ENCODE assay signal across 18 mouse cellular contexts in genomic region chr11:99099516-99099915, GRCm38 (mm10). TPM values are rescaled to one million over a fixed set of nuclear protein-coding genes. Genes with fewer than 3 reads are reported as not detected.
DNase-seq lines count a peak whose midpoint lies in the region; ATAC-seq and TF ChIP-seq lines count a peak whose summit lies in the region.
"Had no signal": no experiment of that assay in that cellular context is flagged by ENCODE, and none has a peak within 500 bp of the region (broad histone marks: within the 10 kb centered on the region; RNA-seq: fewer than 3 reads in every experiment).

No protein-coding gene starts in this region.

- peak overlapping the region; percentile 24; the same call in 1 of the 2 replicates for H3K27ac ChIP-seq in heart, embryonic 13.5 days (replicated peaks)
- H3K27ac ChIP-seq in heart, adult 2 months, result no peak overlapping the region
- 0 out of 2 replicates have a peak overlapping the region, but pooled peaks have one; percentile 11 for H3K27ac ChIP-seq in limb, embryonic 15.5 days
- H3K27ac ChIP-seq: embryonic facial prominence, embryonic 15.5 days; forebrain, embryonic 15.5 days; hindbrain, postnatal 0 days; liver, embryonic 14.5 days; neural tube, embryonic 15.5 days had no signal

- no peak for ATAC-seq in heart, embryonic 13.5 days (ENCODE audit: extremely low read depth, insufficient number of reproducible peaks, low FRiP score, low TSS enrichment)
- ATAC-seq in limb, embryonic 15.5 days (ENCODE audit: insufficient number of reproducible peaks, low FRiP score, low TSS enrichment, low read depth), result no peak
- ATAC-seq: forebrain, embryonic 15.5 days; hindbrain, postnatal 0 days had no signal

- peaks cover 27% of the 10 kb centered on the region for H3K4me1 ChIP-seq in heart, embryonic 13.5 days
- peaks cover 7% of the 10 kb centered on the region for H3K4me1 ChIP-seq in heart, adult 2 months (ENCODE audit: control insufficient read depth, insufficient read depth, low read length)
- peaks cover 46% of the 10 kb centered on the region for H3K4me1 ChIP-seq in limb, embryonic 15.5 days
- H3K4me1 ChIP-seq: forebrain, embryonic 15.5 days had no signal

- no peak for TF ChIP-seq POLR2A in heart, adult 2 months (IDR thresholded peaks at IDR 0.05; ENCODE audit: insufficient read depth, low read depth, low read length)

- intact Hi-C loops in heart, adult 2 months (cut with DNase I), result no loop called here

- no peak overlapping the region for H3K9ac ChIP-seq in heart, embryonic 13.5 days
- H3K9ac ChIP-seq in heart, adult 2 months (ENCODE audit: low read depth, low read length), result no peak overlapping the region
- H3K9ac ChIP-seq in limb, embryonic 15.5 days, result no peak overlapping the region
- H3K9ac ChIP-seq: embryonic facial prominence, embryonic 15.5 days; forebrain, embryonic 15.5 days; liver, embryonic 14.5 days; neural tube, embryonic 15.5 days had no signal

- no peaks in the 10 kb centered on the region for H3K9me3 ChIP-seq in heart, embryonic 13.5 days
- no peaks in the 10 kb centered on the region for H3K9me3 ChIP-seq in limb, embryonic 15.5 days
- H3K9me3 ChIP-seq: embryonic facial prominence, embryonic 15.5 days; forebrain, embryonic 15.5 days; neural tube, embryonic 15.5 days had no signal

- 69% methylated on average over 7 of the region's 7 CpGs for WGBS in heart, embryonic 13.5 days
- WGBS in heart, adult 2 months, result 34% methylated on average over 7 of the region's 7 CpGs
- WGBS in limb, embryonic 15.5 days, result 67% methylated on average over 7 of the region's 7 CpGs

- TF ChIP-seq EP300 in heart, adult 2 months (IDR thresholded peaks at IDR 0.05; ENCODE audit: insufficient read depth, low read depth, low read length), result no peak

- peak; percentile 65 for DNase-seq in adrenal gland, postnatal 10 days
- DNase-seq in adrenal gland, postnatal 4 days (ENCODE audit: low spot score in 2 of 2), result no peak
- DNase-seq in heart, adult 2 months, result no peak
- DNase-seq in lung, postnatal 14 days, result peak; percentile 36
- DNase-seq in lung, postnatal 25 days (ENCODE audit: low spot score), result no peak
- DNase-seq in layer of hippocampus, postnatal 10 days (ENCODE audit: low spot score in 2 of 2), result no peak
- DNase-seq: cerebellum, adult 9-11 months; right cerebral cortex, postnatal 14 days had no signal

- no peaks in the 10 kb centered on the region for H3K36me3 ChIP-seq in heart, embryonic 13.5 days
- no peaks in the 10 kb centered on the region for H3K36me3 ChIP-seq in heart, adult 2 months (ENCODE audit: control insufficient read depth, insufficient read depth, low read length)
- H3K36me3 ChIP-seq in limb, embryonic 15.5 days, result no peaks in the 10 kb centered on the region
- H3K36me3 ChIP-seq: embryonic facial prominence, embryonic 15.5 days; forebrain, embryonic 15.5 days; neural tube, embryonic 15.5 days had no signal

- TF ChIP-seq CTCF in heart, adult 2 months (IDR thresholded peaks at IDR 0.05), result no peak

- no peaks in the 10 kb centered on the region for H3K27me3 ChIP-seq in heart, embryonic 13.5 days (replicated peaks)
- 0 out of 2 replicates have a peak, but pooled peaks cover 2% of the 10 kb centered on the region for H3K27me3 ChIP-seq in heart, adult 2 months (ENCODE audit: control insufficient read depth, insufficient read depth, low read length)
- H3K27me3 ChIP-seq in limb, embryonic 15.5 days, result no peaks in the 10 kb centered on the region
- H3K27me3 ChIP-seq: embryonic facial prominence, embryonic 15.5 days; forebrain, embryonic 15.5 days; neural tube, embryonic 15.5 days had no signal

- no peak overlapping the region for H3K4me2 ChIP-seq in heart, embryonic 13.5 days
- H3K4me2 ChIP-seq in limb, embryonic 15.5 days, result no peak overlapping the region
- H3K4me2 ChIP-seq: embryonic facial prominence, embryonic 15.5 days; forebrain, embryonic 15.5 days; neural tube, embryonic 15.5 days had no signal

- H3K4me3 ChIP-seq in heart, embryonic 13.5 days, result no peak overlapping the region
- no peak overlapping the region for H3K4me3 ChIP-seq in heart, adult 2 months
- no peak overlapping the region for H3K4me3 ChIP-seq in limb, embryonic 15.5 days
- H3K4me3 ChIP-seq: embryonic facial prominence, embryonic 15.5 days; forebrain, embryonic 15.5 days; megakaryocyte, embryonic 14.5 days; neural tube, embryonic 15.5 days had no signal

- H3K79me2 ChIP-seq in heart, adult 2 months (replicated peaks; ENCODE audit: control insufficient read depth, insufficient read depth, low read length), result no peaks in the 10 kb centered on the region

RNA-seq across cellular contexts. Expression of gene Tns4, which starts 10.4 kb away (rescaled TPM):
- under 1 TPM; 0.12 to 0.51 TPM for total RNA-seq in adrenal gland, postnatal 10 days (2021)
- total RNA-seq in adrenal gland, postnatal 4 days (2021), result under 1 TPM; 0.31 to 0.51 TPM
- polyA plus RNA-seq in heart, embryonic 13.5 days (2015; fragmentation: Nextera tagmentation; extraction: Ambion mirVana), result 0.15 and 0.21 TPM in 2 replicates
- under 1 TPM; 0.16 to 0.23 TPM for total RNA-seq in heart, adult 2 months (2021)
- 0.49 and 1.1 TPM in 2 replicates for polyA plus RNA-seq in heart, adult 2 months (2012; rRNA removed)
- polyA plus RNA-seq in limb, embryonic 15.5 days (2015; fragmentation: Nextera tagmentation; extraction: Ambion mirVana), result 1.9 and 2.1 TPM in 2 replicates
- under 1 TPM; 0.09 to 0.11 TPM for total RNA-seq in layer of hippocampus, postnatal 10 days (2021)
- polyA plus RNA-seq: forebrain, embryonic 15.5 days had no signal

RNA-seq across cellular contexts. Expression of gene Ccr7, which starts 55.4 kb away (rescaled TPM):
- total RNA-seq in adrenal gland, postnatal 10 days (2021), result 1 to 10 TPM; 3.6 to 3.7 TPM
- under 1 TPM; 0.34 to 0.51 TPM for total RNA-seq in adrenal gland, postnatal 4 days (2021)
- polyA plus RNA-seq in heart, embryonic 13.5 days (2015; fragmentation: Nextera tagmentation; extraction: Ambion mirVana), result 0.14 and 0.23 TPM in 2 replicates
- under 1 TPM; 0.29 to 0.59 TPM for total RNA-seq in heart, adult 2 months (2021)
- 2.6 and 2.7 TPM in 2 replicates for polyA plus RNA-seq in heart, adult 2 months (2012; rRNA removed)
- polyA plus RNA-seq in limb, embryonic 15.5 days (2015; fragmentation: Nextera tagmentation; extraction: Ambion mirVana), result 0.38 and 0.48 TPM in 2 replicates
- not detected for total RNA-seq in layer of hippocampus, postnatal 10 days (2021)
- total RNA-seq: hindbrain, postnatal 0 days; layer of hippocampus, adult 8-10 months; left cerebral cortex, postnatal 10 days had no signal
- polyA plus RNA-seq: forebrain, embryonic 15.5 days; hindbrain, postnatal 0 days; neural tube, embryonic 15.5 days had no signal

RNA-seq across cellular contexts. Expression of gene Igfbp4, which starts 58.5 kb away (rescaled TPM):
- 100 to 1,000 TPM; 219 to 333 TPM for total RNA-seq in adrenal gland, postnatal 10 days (2021)
- 100 to 1,000 TPM; 223 to 254 TPM for total RNA-seq in adrenal gland, postnatal 4 days (2021)
- polyA plus RNA-seq in heart, embryonic 13.5 days (2015; fragmentation: Nextera tagmentation; extraction: Ambion mirVana), result 371 and 397 TPM in 2 replicates
- total RNA-seq in heart, adult 2 months (2021), result 10 to 100 TPM; 81.8 to 84.2 TPM
- polyA plus RNA-seq in heart, adult 2 months (2012; rRNA removed), result 163 and 216 TPM in 2 replicates
- polyA plus RNA-seq in limb, embryonic 15.5 days (2015; fragmentation: Nextera tagmentation; extraction: Ambion mirVana), result 1,243 and 1,296 TPM in 2 replicates
- total RNA-seq in layer of hippocampus, postnatal 10 days (2021), result 10 to 100 TPM; 95.0 to 96.7 TPM

Comparison
In these comparisons a context has a peak if more than half of its experiments do, and no peak if none do; other contexts are left out.
1. DNase-seq: peak in adrenal gland, postnatal 10 days (single experiment) and lung, postnatal 14 days (single experiment); none in adrenal gland, postnatal 4 days (0 of 2), heart, adult 2 months (0 of 2), lung, postnatal 25 days (single experiment) and layer of hippocampus, postnatal 10 days (0 of 2).